Mouse (Mus musculus) cerebellum, adult 18-20 months (tissue): Measurements from ENCODE around the gene Endou.

ENCODE experiments used
- DNase-seq, 2 experiments: peaks; one replicate each; pipeline ENCODE4 v3.0.0; 2021

Endou gene

DNA sequence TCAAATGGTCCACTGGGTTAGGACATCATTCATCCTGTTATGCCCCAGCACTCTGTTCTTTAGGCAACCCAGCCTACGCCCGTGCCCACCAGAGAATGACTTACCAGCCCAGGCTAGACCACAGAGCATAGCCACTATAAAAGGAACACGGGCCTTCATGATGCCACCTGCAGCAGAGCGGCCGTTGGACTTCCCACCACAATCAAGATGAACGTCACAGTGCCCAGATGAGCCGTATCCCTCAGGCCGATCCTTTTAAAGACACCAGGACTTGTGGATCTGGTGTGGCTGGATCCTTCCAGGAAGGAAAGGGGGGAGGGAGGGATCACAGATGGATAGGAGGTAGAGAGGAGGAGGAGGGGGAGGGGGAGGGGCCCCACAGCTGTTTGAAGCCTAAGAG, at the start of gene Endou:
Gene Endou (minus strand): TSS at position 229 of the 400 bp plus-strand sequence.
- no peak for DNase-seq

GRCm38 (mm10) chr15:97780611-97781031, 49.5 kb upstream of the Endou start:
- no peak for DNase-seq

- DNase-seq, result no peak
Measured at GRCm38 (mm10) chr15:97779576-97779975, 48.4 kb upstream of the Endou start.

DNA sequence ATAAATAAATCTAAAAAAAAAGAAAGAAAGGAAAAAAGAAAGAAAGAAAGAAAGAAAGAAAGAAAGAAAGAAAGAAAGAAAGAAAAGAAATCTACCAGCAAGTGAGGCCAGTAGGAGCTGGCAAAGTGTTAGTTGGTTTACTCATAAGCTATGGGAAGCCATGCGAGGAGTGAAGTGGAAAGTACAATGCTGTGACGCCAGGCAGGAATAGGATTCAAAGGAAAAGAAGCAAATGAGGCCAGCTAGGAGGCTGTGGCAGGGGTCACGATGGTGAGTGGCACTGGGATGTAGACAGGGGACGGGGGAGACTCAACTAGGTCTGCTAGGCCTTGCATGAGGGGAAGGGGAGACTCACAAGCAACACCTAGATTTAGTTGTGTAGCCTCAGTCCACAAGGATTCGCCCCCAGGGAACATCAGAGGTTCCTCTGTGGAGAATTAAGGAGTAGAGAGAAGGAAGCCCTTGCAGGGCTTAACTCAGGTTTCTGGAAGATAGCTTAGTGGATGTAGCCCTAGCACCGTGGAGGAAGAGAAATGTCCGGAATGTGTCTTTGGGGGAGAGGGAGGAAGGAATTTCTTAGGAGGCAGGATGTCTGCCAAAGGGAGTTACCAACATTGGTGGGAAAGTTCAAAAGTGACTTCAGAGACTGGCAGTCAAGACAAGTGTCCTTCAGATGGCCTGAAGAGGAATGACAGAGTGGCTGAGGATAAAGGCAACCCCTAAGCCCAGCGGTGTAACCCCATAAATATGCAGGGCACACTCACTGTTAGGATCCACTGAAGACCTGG, 47.4 kb upstream of the Endou start, which contains the start of gene Slc48a1:
Gene Slc48a1 (plus strand): TSS at position 210 of the 788 bp plus-strand sequence.
- DNase-seq, result no peak

DNA sequence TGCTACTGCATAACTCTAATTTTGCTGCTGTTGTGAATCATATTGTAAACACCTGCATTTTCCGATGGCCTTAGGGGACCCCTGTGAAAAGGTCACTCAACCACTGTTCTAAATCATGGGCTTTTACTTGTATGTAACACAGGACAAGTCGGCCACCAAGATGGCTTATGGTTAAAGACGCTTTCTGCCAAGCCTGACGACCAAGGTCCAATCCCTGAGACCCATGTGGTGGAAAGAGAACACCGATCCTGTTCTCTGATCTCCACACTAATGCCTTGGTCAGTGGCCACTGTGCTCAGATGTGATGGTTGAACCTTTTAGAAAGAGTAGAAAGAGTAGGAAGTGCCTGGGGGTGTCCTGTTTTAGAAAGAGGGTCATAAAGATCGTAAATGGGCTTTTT, 45.8 kb upstream of the Endou start:
- no peak for DNase-seq

- DNase-seq, result peak; percentile 77 to 79
Measured at GRCm38 (mm10) chr15:97776514-97776913, 45.4 kb upstream of the Endou start.

GRCm38 (mm10) chr15:97773961-97774370, 42.8 kb upstream of the Endou start:
- DNase-seq, result no peak

DNA sequence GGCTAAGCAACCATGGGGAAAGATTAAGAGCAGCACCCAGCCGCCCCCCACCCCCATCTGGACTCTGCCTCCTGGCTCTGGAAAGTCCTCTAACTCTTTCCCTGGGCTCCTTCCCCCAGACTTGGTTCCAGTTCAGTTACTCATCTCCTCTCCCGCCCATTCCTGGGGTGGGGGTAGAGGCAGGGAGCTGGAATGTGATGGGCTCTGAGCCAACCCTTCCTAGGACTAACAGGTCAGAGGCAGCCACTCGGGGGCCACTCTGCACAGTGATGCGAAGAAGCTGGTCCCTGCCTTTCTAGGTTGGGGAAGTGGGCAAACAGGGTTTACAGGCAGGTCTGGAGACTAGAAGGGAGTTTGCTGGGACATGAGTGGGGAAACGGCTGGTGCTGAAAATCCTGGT, 42.0 kb upstream of the Endou start:
- DNase-seq, result no peak

- no peak for DNase-seq
Measured at GRCm38 (mm10) chr15:97770280-97770679, 39.1 kb upstream of the Endou start.

GRCm38 (mm10) chr15:97768192-97768591, 37.1 kb upstream of the Endou start:
- DNase-seq, result peak in 1 of 2 experiments; percentile 25

DNA sequence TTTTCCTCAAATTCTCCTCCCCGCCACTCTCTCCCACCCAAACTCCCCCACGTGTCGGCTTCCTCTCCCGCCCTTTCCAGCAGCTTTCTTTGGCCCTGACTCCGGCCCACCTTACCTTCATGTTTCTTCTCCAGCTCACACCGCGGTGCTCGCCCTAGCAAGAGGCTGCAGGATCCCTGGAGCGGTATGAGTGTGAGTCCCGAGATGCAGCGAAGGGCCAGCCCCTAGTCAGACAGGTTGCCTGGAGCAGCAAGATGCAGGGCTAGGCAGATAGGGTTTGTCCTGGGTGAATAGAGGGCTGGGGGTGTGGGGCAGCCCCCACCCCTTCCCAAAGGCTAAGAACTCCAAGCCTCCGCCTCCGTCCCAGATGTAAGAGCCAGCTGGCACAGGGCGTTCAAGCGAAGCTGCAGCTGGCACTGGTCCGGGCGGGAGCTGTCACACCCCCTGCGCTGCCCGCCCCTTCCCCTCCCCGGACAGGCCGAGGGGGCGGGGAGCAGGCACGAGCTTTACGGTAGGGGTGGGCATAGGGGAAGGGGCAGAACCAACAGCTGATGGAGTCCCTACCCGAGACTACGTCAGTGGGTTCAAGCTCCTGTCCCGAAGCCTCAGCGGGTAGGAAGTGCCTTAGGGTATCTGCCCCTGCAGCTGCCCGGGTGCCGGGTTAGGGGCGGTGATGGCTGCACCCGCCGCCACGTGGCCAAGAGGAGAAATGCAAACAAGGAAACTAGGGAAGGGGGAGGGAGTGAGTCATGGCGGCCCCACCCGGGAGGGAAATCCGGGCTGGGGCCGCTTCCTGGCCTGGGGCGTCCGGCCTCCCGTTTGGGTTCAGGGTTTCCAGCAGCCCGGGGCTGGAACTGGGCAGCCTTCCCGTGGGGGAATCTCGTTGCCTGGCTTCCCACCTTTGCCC, 36.4 kb upstream of the Endou start, which contains the start of gene Rapgef3:
Gene Rapgef3 (minus strand): TSS at position 693 of the 907 bp plus-strand sequence.
- peak; percentile 56 to 62 for DNase-seq

DNA sequence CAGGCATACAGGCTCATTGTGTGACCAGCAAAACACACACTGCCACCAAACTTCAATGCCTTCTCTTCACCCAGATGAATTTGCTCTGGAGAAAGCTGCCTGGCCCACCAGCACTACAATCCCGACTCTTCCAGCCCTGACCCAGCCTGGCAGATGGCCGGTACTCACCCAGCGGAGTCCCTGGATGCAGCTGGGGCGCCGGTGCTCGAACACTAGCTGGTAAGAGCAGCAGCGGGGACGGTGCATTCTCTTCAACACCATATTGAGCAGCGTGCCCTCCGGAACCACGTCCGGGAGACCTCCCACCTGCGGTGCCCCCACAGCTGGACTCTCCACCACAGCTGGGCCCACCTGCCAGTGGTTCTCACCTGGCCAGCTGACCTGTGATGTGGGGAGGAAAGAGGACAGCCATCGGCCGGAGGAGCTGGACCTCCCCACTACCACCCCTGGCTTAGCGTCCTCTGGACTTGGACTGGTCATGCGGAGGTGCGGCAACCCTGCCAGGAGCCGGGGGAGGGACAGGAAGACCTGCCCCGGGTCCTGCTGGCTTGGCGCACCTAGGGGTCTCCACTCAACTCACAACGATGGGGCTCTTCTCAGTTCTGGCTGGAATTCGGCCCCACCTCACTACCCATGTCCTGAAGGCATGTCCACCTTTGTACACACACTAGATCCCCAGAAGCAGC, 35.6 kb upstream of the Endou start:
- peak in 1 of 2 experiments; percentile 6 for DNase-seq

- no peak for DNase-seq
Measured at GRCm38 (mm10) chr15:97766194-97766593, 35.1 kb upstream of the Endou start.

GRCm38 (mm10) chr15:97765090-97765794, 34.1 kb upstream of the Endou start:
- DNase-seq, result no peak

GRCm38 (mm10) chr15:97764532-97764931, 33.4 kb upstream of the Endou start:
- no peak for DNase-seq

- no peak for DNase-seq
Measured at GRCm38 (mm10) chr15:97763256-97764049, 32.3 kb upstream of the Endou start.

DNA sequence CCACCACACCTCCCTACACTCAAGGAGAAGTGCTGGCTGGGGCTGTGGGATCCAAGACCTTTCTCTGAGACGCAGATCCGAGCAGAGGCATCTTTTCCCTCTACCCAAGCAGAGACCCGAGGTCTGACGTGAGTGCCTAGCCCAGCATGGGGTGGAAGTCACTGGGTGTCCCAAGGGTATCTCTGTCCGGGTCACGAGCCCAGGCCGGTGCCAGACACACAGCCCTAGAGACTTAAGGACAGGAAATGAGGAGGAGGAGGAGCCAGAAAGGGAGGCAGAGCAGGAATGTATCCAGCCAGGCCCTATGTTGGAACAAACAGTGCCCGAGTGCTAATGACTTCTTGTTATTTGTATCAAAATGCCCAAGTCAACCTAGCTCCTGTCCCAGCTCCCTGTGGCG, 31.6 kb upstream of the Endou start:
- DNase-seq, result no peak

DNA sequence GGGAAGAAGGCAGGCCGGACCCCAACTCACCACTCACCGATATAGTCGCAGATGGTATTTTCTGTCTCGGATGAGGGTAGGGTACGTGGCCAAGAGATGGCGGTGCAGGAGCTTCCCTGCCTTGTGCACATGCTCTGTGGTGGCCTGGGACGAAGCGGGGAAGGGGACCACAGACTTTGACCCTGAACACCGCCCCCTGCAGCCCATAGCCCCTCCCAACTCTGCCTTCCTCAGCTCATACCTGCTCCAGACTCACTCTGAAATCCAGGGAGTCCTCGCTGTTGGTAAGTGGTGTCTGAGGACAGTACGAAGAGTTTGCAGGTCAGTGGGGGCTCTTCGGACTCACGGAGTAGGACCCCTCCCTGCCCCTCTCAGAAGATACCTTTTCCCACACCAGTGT, 30.3 kb upstream of the Endou start:
- no peak for DNase-seq

GRCm38 (mm10) chr15:97760952-97761351, 29.8 kb upstream of the Endou start:
- no peak for DNase-seq

DNA sequence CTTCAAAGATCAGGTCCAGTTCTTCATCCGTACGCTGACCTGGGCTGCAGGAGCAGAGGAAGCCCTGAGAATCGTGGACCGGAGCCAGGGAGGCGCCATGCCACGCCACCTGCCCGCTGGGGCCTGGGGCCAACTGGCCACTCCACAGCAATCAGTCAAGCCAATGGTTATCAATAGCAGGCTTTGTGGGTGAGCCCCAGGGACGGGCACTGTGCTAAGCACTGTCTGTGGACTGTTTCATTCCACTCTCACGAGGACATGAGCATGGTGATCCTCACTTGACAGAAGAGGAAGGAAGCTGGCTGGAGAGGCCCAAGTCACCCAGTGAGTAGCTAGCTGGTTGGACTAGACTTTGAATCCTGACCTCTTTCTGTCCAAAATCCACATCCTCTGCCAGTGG, 28.9 kb upstream of the Endou start:
- DNase-seq, result peak; percentile 61 to 73

DNA sequence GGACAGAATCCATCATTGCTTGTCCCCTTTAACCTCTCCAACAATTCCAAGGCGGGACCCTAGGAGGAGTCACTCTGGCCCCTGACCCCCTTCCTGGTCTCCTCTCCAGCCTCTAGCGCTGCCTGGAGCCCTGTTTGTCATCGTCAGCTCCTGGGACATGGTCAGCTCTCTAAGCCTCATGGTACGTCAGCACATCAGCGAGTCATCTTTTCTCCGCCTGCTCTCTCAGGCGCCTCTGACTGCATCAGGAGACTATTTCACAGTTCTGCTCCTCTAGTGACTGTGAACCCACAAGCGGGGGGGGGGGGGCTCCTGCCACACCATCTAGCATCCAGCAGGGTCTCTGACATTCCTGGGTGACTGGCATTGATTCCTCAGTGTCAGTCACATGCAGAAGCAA, 24.2 kb upstream of the Endou start:
- no peak for DNase-seq
